Mouse (Mus musculus) heart, adult 2 months (tissue): ENCODE data around the gene Vwa5b2.

Experiments
- CTCF ChIP-seq: fragments of 200-600 bp; IDR thresholded peaks from 2 replicates; pipeline ENCODE4 v1.8.1; 2022; ENCODE audit warnings: antibody characterized with exemption, mild to moderate bottlenecking, moderate library complexity
- EP300 ChIP-seq: fragments of 200-500 bp; IDR thresholded peaks from 2 replicates; pipeline ENCODE4 v1.6.1; 2011; ENCODE audit warnings: low read depth, low read length, control low read depth; ENCODE audit not compliant: insufficient read depth
- POLR2A ChIP-seq: fragments of 200-500 bp; IDR thresholded peaks from 2 replicates; pipeline ENCODE4 v1.6.1; 2011; ENCODE audit warnings: mild to moderate bottlenecking, low read depth, low read length, control low read depth; ENCODE audit not compliant: insufficient read depth

GRCm38 (mm10) chr16:20637410-20637809 is 48.1 kb downstream of the Vwa5b2 start:
- TF ChIP-seq POLR2A (no peak), CTCF (no peak), EP300 (no peak)
